Mouse (Mus musculus) neural tube, embryonic 11.5 days (tissue): Measurements from ENCODE around the gene Tm7sf2. TPM values are rescaled to one million over a fixed set of nuclear protein-coding genes. Genes with fewer than 3 reads are reported as not detected.

Experiments
- ATAC-seq: fragments of 200-750 bp; cut with Nextera tagmentation; 2 replicates; pipeline ENCODE4 v1.8.0; 2017; ENCODE audit warnings: moderate number of reproducible peaks, mild to moderate bottlenecking, moderate TSS enrichment, moderate library complexity; ENCODE audit not compliant: insufficient read depth, low FRiP score, low TSS enrichment
- DNase-seq: peaks from one replicate; pipeline ENCODE4 v3.0.0-alpha.2; 2015; ENCODE audit warnings: low spot score
- H3K27ac ChIP-seq: fragments of 300-500 bp; sonication (generic); 2 replicates; pipeline ENCODE4 v1.5.1; 2014; ENCODE audit warnings: low read depth, mild to moderate bottlenecking, low read length
- H3K27me3 ChIP-seq: fragments of 300-500 bp; sonication (generic); 2 replicates; pipeline ENCODE4 v1.6.1; 2014; ENCODE audit warnings: mild to moderate bottlenecking, low read length, mixed read lengths; ENCODE audit not compliant: control insufficient read depth, insufficient read depth
- H3K36me3 ChIP-seq: fragments of 300-500 bp; sonication (generic); 2 replicates; pipeline ENCODE4 v1.6.1; 2014; ENCODE audit warnings: mild to moderate bottlenecking, low read length, moderate library complexity, mixed read lengths; ENCODE audit not compliant: control insufficient read depth, insufficient read depth
- H3K4me1 ChIP-seq: fragments of 300-500 bp; sonication (generic); 2 replicates; pipeline ENCODE4 v1.6.1; 2014; ENCODE audit warnings: low read length, mixed read lengths; ENCODE audit not compliant: control insufficient read depth, insufficient read depth
- H3K4me2 ChIP-seq: fragments of 300-500 bp; sonication (generic); 2 replicates; pipeline ENCODE4 v1.6.1; 2014; ENCODE audit warnings: low read depth, mild to moderate bottlenecking, moderate library complexity
- H3K4me3 ChIP-seq: fragments of 300-500 bp; sonication (generic); 2 replicates; pipeline ENCODE4 v1.5.1; 2014; ENCODE audit warnings: low read depth, low read length
- H3K9ac ChIP-seq: fragments of 300-500 bp; sonication (generic); 2 replicates; pipeline ENCODE4 v1.6.1; 2014; ENCODE audit warnings: mild to moderate bottlenecking, low read length
- H3K9me3 ChIP-seq: fragments of 300-500 bp; sonication (generic); 2 replicates; pipeline ENCODE4 v1.6.1; 2016; ENCODE audit warnings: low read length; ENCODE audit not compliant: control insufficient read depth
- WGBS: fragments of 180-500 bp; shearing (Covaris S2); extraction: QIAGEN DNeasy Blood & Tissue Kit; methylation state at CpG from one replicate; pipeline ENCODE4 v1.1.7; 2014; 5-methylcytosine and 5-hydroxymethylcytosine counted together
- polyA plus RNA-seq: library from polyadenylated mRNA; unstranded; fragments of >200 nt; fragmentation: Nextera tagmentation; extraction: Ambion mirVana; gene quantifications from 2 replicates; pipeline ENCODE4 v1.2.1, GENCODE M21; 2014

Gene Tm7sf2
- polyA plus RNA-seq, 1 experiment from 2014 or later: 39.6 TPM

DNA sequence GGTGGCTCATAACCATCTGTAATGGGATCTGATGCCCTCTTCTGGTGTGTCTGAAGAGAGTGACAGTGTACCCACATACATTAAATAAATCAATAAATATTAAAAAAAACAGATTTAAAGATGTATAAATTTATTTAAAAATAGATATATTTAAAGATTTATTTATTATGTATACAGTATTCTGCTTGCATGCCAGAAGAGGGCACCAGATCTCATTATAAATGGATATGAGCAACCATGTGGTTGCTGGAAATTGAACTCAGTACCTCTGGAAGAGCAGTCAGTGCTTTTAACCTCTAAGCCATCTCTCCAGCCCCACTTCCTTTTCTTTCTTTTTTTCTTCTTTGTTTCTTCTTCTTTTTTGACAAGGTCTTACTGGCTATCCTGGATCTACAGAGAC lies 28.2 kb downstream of the Tm7sf2 start:
- Histone ChIP-seq H3K4me1 (no peaks in the 10 kb centered on the region), H3K27me3 (no peaks in the 10 kb centered on the region), H3K4me3 (no peak overlapping the region), H3K4me2 (no peak overlapping the region), H3K27ac (no peak overlapping the region), H3K9ac (no peak overlapping the region), H3K9me3 (no peaks in the 10 kb centered on the region), H3K36me3 (no peaks in the 10 kb centered on the region)
- DNase-seq: no peak
- no peak for ATAC-seq

DNA sequence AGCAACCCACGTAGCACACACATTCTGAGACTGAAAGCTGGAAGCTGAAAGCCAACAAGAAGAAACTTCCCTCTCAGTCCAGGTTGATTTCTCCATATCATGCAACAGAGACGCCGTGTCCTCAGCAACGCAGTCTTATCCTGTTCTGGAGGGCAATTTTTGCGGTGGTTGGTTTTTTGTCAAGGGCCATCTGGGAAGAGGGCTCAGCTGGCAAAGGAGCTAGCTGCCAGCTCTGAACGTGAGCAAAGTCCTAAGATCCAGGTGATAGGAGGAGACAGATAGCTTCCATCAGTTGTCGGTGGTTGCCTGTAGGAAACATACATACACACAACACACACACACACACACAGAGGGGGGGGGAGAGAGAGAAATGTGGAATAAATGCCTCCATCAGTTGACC lies 29.8 kb downstream of the Tm7sf2 start:
- Histone ChIP-seq H3K9ac (no peak overlapping the region), H3K36me3 (no peaks in the 10 kb centered on the region), H3K4me1 (no peaks in the 10 kb centered on the region), H3K9me3 (no peaks in the 10 kb centered on the region), H3K4me3 (no peak overlapping the region), H3K4me2 (no peak overlapping the region), H3K27ac (no peak overlapping the region), H3K27me3 (no peaks in the 10 kb centered on the region)
- DNase-seq (no peak), ATAC-seq (no peak)
- WGBS: 89% methylated on average over 7 of the region's 7 CpGs

DNA sequence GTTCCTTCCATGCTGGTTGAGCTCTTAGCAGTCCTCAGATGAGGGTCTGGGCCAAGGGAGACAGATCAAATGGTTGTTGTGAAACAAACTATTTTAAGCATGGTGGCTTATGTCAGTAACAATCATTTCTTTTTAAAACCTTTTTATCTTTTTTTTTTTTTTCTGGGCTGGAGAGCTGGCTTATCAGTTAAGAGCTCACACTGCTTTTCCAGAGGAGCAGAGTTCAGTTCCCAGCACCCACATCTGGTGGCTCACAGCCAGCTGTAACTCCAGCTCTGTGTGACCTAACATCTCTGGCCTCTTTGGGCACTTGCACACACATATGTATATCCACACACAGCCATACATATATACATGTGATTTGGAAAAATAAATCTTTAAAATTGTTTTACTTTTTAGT lies 30.5 kb downstream of the Tm7sf2 start:
- no peaks in the 10 kb centered on the region for H3K36me3 ChIP-seq
- ATAC-seq (no peak), DNase-seq (no peak)
- no peak overlapping the region for H3K4me2 ChIP-seq
- no peak overlapping the region for H3K9ac ChIP-seq
- no peaks in the 10 kb centered on the region for H3K9me3 ChIP-seq
- no peaks in the 10 kb centered on the region for H3K27me3 ChIP-seq
- no peak overlapping the region for H3K4me3 ChIP-seq
- no peak overlapping the region for H3K27ac ChIP-seq
- H3K4me1 ChIP-seq: no peaks in the 10 kb centered on the region

DNA sequence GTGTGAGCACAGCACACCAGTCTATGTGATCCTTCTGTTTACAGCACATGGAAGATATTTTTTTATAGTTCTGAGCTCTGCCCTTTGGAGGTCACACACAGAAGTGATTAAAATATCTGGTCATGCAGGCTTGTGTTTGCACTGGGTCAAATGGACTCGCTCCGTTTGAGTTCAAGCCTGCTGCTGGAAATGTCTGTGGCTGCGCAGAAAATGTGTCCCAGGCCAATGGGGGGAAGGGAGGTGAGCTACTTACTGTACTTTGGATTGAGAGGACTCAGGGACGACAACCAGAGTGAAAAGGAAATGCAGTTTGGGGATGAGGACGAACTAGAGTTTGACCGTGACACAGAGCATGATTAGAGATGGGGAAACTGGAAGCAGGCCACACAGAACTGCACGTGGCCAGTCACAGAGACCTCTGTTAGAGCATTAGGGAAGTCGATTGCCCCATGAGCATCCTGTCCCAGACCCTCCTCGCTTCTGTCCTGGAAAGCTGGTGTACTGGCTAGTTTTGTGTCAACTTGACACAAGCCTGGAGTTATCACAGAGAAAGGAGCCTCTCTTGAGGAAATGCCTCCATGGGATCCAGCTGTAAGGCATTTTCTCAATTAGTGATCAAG lies 32.1 kb downstream of the Tm7sf2 start:
- no peaks in the 10 kb centered on the region for H3K27me3 ChIP-seq
- H3K4me3 ChIP-seq: no peak overlapping the region
- 82% methylated on average over 9 of the region's 9 CpGs for WGBS

DNA sequence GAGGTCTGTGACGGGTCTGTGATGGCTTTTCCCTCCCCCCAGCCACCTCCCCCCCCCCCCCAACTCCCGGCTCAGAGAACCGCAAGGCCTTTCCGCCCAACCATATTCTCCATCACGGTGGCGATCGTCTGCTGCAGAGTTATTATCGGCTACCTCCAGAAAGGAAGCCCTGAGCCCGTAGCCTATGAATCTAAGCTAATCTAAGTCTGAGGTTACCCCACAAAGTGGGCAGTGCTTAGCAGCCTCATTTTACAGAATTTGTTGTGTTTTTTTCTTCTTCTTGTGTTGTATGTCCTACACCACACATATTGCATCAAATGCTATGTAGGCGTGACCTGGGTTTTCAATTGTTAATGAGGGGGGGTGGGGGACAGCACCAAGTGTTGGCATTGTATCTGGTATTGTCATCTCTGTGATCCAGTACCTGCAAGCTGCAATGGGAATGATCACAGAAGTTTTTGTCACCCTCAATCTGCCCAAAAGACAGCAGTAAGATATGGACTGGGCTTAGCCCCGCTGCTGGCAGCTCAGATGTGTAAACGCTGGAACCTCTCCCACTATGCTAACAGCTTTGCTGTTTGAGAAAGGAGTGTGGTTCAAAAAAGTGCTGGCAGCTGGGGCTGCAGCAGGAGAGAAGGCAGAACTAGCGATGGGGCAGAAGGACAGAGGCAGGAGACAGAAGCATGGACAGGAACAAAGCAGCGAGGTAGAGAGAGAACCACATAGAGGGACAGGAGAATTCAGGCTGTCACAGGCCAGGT lies 37.5 kb downstream of the Tm7sf2 start:
- Histone ChIP-seq H3K27me3 (no peaks in the 10 kb centered on the region), H3K4me3 (no peak overlapping the region), H3K4me2 (no peak overlapping the region), H3K9me3 (no peaks in the 10 kb centered on the region), H3K9ac (no peak overlapping the region), H3K36me3 (no peaks in the 10 kb centered on the region), H3K27ac (no peak overlapping the region), H3K4me1 (no peaks in the 10 kb centered on the region)
- no peak for DNase-seq
- no peak for ATAC-seq
- 77% methylated on average over 14 of the region's 14 CpGs for WGBS

More for the DNA sequence above, 32.1 kb downstream of the Tm7sf2 start:
- H3K9ac ChIP-seq: no peak overlapping the region
- no peaks in the 10 kb centered on the region for H3K4me1 ChIP-seq
- no peaks in the 10 kb centered on the region for H3K36me3 ChIP-seq
- DNase-seq (no peak), ATAC-seq (no peak)
- H3K9me3 ChIP-seq: no peaks in the 10 kb centered on the region
- no peak overlapping the region for H3K4me2 ChIP-seq
- H3K27ac ChIP-seq: no peak overlapping the region

DNA sequence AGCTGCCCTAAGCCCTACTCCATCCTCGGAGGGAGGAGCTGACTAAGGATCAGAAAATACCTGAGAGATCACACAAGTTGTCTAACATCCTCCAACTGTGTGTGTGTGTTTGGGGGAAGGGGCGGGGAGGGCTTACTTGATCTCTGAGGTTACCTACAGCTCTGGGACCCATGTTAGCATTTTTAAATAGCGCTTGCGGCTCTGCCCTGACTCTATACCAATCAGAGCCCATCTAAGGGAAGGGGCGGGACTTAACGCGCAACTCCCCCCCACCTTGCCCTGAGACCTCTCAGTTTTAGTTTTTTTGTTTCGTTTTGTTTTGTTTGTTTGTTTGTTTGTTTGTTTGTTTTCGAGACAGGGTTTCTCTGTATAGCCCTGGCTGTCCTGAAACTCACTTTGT lies 38.7 kb downstream of the Tm7sf2 start:
- DNase-seq (no peak), ATAC-seq (no peak)
- Histone ChIP-seq H3K27me3 (no peaks in the 10 kb centered on the region), H3K9me3 (no peaks in the 10 kb centered on the region), H3K4me2 (no peak overlapping the region), H3K4me3 (no peak overlapping the region), H3K27ac (no peak overlapping the region), H3K9ac (no peak overlapping the region), H3K36me3 (no peaks in the 10 kb centered on the region), H3K4me1 (no peaks in the 10 kb centered on the region)
- 82% methylated on average over 9 of the region's 9 CpGs for WGBS

DNA sequence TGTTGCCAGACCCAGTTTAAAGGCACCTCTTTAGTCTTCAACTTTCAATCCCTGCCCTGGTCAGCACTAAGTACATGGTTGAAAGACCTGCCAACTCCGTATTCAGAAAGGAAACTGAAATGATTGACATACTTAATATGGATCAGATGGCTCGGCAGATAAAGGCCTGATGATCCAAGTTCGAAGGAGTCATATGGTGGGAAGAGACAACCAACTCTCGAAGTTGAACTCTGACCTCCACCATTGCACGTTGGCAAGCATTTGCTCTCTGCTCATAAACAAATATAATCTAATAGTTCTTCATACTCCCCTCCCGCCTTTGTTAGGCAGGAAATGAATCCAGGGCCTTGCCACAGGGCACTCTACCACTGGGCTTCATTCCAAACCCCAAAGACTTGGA lies 39.2 kb downstream of the Tm7sf2 start:
- Histone ChIP-seq H3K4me1 (no peaks in the 10 kb centered on the region), H3K27ac (no peak overlapping the region), H3K36me3 (no peaks in the 10 kb centered on the region), H3K9me3 (no peaks in the 10 kb centered on the region), H3K4me2 (no peak overlapping the region), H3K27me3 (no peaks in the 10 kb centered on the region), H3K4me3 (no peak overlapping the region), H3K9ac (no peak overlapping the region)
- no peak for ATAC-seq
- no peak for DNase-seq
- 92% methylated on average over 6 of the region's 6 CpGs for WGBS

DNA sequence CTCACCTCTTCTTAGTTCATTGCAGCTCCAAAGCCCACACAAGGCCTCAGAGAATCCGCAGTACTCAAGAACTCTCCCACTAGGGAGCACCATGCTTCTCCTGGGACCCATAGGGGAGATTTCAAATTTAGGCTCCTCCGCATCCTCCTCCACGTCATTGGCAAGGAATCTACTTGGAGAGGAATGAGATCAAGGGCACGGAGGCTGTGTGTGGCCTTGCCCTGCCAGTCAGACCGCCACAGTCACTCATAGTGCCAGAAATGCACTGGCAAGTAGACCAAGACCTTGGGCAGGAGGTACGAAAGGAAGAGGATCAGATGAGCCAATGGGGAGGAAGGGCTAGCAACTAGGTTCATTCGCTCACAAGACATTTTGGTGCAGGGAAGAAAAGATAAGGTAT lies 44.2 kb downstream of the Tm7sf2 start:
- 86% methylated on average over 7 of the region's 7 CpGs for WGBS
- no peak for DNase-seq
- H3K27ac ChIP-seq: no peak overlapping the region
- H3K36me3 ChIP-seq: no peaks in the 10 kb centered on the region
- no peak overlapping the region for H3K4me2 ChIP-seq
- no peak overlapping the region for H3K9ac ChIP-seq
- no peaks in the 10 kb centered on the region for H3K9me3 ChIP-seq
- no peak overlapping the region for H3K4me3 ChIP-seq
- no peak for ATAC-seq
- H3K27me3 ChIP-seq: no peaks in the 10 kb centered on the region
- H3K4me1 ChIP-seq: no peaks in the 10 kb centered on the region

DNA sequence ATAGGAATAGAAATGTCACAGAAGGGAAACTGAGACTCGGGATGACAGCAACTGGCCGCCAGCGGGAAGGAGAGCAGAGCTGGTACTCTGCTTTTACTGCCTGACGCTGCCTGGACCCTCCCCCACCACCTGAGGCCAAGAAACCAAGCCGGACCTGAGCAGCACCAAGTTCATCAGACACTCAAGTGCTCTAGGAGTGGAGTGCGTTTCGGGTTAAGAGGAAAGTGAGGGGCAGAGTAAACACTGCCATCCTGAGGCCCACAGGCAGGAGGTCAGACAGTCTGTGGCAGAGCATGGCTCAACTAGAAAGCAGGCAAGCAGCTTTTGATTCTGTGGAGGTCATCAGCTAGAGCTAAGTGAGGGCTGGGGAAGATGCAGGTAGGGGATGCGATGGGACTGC lies 45.1 kb downstream of the Tm7sf2 start:
- Histone ChIP-seq H3K4me2 (no peak overlapping the region), H3K36me3 (no peaks in the 10 kb centered on the region), H3K9me3 (no peaks in the 10 kb centered on the region), H3K9ac (no peak overlapping the region), H3K27me3 (no peaks in the 10 kb centered on the region), H3K4me3 (no peak overlapping the region), H3K27ac (no peak overlapping the region), H3K4me1 (no peaks in the 10 kb centered on the region)
- DNase-seq: no peak
- ATAC-seq: no peak
- WGBS: 68% methylated on average over 8 of the region's 8 CpGs
